Mouse (Mus musculus): ENCODE data around the gene Mtor.

The Mtor gene

GRCm38 (mm10) chr4:148487841-148488240 lies 39.4 kb downstream of the Mtor start:
- DNase-seq (ENCODE audit: low spot score in 2 of 2) = no peak

DNA sequence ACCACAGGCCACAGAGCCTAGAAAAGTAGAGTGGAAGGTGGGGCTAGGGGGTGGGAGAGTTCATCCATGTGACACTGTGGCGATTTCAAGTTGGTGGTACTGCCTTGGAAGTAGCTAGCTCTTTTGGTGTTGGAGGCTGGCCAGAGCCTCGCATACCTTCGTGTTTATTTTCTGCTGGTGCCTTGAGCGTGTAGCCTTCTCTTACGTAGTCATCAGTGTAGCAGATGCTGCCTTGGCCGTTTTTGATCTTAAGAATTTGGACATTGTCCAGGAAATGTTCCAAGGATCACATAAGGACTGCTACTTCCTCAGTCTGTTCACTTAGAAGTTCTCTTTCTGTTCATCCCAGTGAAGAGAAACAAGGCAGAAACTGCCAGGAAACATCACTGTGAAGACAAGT lies 42.1 kb downstream of the Mtor start:
- DNase-seq (ENCODE audit: low spot score in 2 of 2) = peak in 1 of 2 experiments; percentile 35

GRCm38 (mm10) chr4:148491448-148491847 lies 43.0 kb downstream of the Mtor start:
- DNase-seq (ENCODE audit: low spot score in 2 of 2) = peak in 1 of 2 experiments; percentile 47

GRCm38 (mm10) chr4:148495160-148495559 lies 46.7 kb downstream of the Mtor start:
- DNase-seq (ENCODE audit: low spot score in 2 of 2) = no peak

DNA sequence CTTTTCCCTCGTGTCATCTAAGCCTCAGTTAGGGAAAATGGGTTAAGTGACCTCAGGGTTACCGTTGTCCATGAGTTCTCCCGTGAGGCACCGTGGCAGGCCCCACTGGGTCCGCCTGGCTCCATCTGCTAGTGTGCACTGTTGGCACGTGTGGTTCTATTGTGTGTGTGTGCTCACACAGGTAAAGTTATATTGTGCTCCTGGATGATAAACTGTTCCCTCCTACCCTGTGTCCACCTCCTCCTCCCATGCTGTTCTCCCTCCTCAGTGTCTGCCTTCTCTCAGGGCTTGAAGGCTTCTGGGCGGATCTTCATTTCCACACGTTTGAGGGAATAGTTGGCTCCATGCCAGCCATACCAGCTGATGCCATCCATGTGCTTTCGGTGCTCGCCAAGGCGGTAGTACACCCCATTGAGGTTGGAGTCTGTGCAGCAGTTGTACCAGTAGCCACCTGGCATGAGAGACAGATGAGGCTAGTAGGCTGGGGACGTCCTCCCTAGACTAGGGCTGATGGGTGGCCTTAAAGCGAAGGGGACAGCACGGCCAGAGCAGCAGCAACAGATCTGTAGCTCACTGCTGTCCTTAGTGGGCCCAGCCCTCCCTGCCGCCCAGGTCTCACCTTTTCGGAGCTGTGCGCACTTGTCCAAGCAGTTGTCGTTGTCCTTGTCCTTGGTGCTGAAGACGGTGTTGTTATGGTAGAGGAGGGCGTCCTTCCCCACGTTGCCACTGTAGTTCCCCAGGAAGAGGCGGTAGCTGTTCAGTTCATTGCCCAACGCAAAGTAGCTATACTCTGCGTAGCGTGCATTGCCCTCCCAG lies 47.7 kb downstream of the Mtor start:
- DNase-seq (ENCODE audit: low spot score in 2 of 2) = peak in 1 of 2 experiments; percentile 58

DNA sequence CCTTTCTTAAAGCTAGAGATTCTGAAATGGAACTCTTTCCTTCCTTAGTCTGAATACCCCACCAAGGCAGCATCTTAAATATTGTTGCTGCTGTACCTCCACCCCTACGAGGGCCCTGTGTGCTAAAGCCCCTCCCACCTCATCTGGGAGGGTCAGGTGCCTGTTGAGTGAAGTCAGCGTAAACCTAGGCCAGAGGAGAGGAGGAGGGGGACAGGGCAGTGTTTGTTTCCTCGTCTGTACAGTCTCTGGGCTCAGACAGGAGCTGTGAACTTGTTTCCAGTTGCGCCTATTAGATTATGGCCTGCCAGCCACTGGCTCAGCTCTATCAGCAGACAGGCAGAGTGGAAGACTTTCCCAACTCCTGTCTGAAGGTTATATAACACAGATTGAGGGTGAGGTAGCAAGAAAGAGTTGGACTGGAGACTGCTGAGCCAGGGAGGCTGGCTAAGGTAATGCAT lies 52.0 kb downstream of the Mtor start, which contains the start of gene Angptl7:
Gene Angptl7, minus strand, starts transcription at position 51 of the 458 bp plus-strand sequence.
- DNase-seq (ENCODE audit: low spot score in 2 of 2) = no peak

DNA sequence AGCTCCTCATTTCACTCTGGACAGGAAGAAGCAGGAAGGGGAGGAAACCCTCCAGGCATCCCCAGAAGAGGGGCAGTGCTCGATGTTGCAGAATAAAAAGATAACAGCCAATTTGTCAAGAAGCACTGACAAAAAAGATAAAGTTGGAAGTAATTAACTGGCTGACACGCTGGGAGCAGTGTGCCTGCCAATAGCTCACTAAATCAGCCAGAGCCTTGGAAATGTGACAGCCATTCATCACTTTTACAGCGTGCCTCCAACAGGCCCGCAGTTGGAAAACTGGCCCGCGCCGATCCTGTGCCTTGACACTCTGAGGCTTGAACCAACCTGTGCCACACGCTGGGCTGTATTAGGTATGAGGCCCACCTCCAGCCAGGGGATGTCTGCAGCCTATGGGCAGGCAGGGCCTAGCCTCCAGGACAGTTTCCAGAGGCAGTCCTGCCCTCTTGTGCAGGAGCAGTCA lies 56.1 kb downstream of the Mtor start:
- DNase-seq (ENCODE audit: low spot score in 2 of 2) = peak in 1 of 2 experiments; percentile 44

- no peak for DNase-seq (ENCODE audit: low spot score in 2 of 2)
Measured at GRCm38 (mm10) chr4:148507585-148507984, 59.2 kb downstream of the Mtor start.

DNA sequence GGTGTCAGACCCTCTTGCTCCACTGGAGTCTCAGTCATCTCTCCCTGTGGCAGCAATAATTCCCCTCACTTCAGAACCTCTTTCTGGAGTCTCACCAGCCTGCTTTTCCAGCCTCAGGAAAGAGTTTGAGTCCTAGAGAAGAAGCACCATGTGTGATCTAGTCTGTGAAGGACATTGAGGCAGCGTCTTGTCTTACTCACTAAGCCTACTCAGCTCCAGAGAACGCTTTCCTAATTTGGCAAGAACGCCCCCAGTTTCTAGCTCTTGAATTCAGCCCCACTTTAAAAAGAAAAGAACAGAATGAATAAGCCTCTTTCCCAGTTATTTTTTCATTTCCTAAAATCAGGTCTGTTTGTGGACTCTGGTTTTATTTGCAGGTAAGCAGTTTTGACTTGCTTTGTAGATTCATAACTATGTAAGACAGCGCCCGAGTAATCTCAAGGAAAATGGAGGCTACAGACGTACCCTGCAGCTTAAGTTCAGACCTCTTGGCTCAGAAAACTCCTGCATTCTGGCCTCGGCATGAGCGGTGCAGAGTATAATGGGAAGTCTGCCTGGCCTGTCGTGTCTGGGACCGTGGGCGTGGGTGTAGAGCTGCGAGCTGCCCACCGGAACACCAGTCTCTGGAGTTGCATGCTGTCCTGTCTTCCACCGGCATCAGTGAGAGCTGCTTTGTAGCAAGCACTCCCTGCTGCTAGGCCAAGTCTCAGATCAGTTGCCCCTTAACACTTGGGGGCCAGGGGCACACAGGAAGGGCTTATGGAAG lies 59.9 kb downstream of the Mtor start:
- peak in 1 of 2 experiments; percentile 54 for DNase-seq (ENCODE audit: low spot score in 2 of 2)

DNA sequence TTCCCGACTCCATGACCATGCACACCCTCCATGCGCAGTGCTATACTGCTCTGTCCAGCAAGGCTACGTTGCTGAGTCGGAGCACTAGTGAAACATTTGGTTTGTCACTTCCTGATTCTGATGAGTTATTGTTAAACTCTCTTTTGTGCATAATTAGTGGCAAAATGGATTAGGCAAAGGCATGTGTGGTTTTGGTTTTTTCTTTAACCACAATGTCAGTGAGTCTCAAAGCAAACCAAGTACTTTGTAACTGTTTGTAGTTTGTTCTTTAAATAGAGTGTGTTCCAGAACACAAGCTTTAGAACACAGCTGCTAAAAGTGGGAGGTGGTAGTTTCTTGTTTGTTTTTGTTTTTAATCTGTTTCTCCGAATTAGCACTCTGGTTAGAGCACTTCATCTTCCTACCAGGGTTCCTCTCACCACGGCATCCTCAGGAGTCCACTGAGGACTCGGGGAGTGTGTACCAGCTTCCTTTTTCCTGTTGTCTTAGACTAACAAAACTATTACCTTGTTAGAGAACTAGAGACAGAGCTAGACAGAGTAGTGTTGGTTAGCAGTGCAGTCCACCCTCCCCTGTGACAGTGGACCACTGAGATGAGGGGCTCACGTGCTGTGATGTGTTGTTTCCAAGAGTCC lies 61.2 kb downstream of the Mtor start:
- DNase-seq (ENCODE audit: low spot score in 2 of 2) = no peak

- no peak for DNase-seq (ENCODE audit: low spot score in 2 of 2)
Measured at GRCm38 (mm10) chr4:148510691-148511090, 62.3 kb downstream of the Mtor start.

GRCm38 (mm10) chr4:148511334-148511733 lies 62.9 kb downstream of the Mtor start:
- DNase-seq (ENCODE audit: low spot score in 2 of 2) = no peak

DNA sequence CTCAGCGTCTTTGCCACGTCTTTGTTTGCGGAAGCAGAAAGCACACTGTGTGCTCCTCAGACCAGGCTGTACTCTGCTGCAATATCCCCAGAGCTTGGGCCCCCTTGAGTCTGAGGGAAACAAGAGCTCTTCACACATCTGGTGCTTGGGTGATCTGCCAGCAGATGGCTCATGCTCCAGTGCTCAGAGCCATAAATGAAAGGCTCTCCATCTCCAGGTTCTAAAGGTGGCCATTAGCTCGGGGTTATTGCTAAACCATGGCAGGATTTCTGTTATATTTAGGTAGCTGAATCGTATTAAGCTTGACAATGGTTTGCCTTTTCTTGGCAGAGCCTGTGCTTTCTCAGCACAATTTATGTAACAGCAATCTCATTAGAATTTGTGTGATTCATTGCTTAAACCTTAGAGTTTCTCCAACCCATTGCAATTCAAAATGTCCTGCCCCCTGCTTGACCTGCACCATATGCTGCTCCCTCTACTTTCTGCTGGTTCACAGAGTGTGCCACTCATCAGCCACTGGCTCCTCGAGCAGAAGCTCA lies 64.7 kb downstream of the Mtor start:
- peak in 1 of 2 experiments; percentile 31 for DNase-seq (ENCODE audit: low spot score in 2 of 2)

DNA sequence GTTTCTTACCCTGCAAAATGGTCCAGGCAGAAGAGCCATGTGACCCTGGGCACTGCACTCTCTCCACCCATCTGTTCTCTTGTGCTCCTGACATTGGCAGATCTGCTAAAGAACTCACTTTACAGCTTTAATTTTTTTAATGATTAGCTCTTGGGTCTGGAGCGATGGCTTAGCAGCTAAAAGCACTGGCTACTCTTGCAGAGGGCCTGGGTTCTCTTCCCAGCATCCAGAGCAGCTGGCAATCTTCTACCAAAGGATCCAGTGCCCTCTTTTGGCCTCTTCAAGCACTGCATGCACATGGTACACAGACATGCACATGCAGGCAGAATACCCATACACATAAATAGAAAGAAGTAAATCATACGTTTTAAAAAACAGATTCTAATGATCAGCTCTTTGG lies 66.9 kb downstream of the Mtor start:
- DNase-seq (ENCODE audit: low spot score in 2 of 2) = no peak

DNA sequence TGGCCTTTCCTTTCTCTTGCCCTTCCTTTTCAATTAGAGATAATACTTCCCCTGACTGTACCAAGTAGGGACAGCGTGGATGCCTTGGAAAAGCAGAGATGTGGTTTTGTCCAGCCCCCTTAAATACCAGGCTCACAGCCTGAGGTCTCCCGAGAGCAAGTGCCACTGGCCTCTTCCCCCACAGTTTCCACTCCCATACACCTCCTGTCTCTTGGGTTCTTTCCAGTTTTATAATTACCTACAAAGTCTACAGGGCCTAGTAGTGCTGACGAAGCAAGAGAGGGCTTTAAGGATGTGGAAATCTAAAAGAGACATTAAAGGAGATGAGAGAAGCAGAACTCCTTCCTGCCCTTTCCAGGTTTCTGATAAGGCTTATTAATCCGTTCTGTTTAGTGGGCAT lies 69.4 kb downstream of the Mtor start:
- DNase-seq (ENCODE audit: low spot score in 2 of 2) = no peak

DNA sequence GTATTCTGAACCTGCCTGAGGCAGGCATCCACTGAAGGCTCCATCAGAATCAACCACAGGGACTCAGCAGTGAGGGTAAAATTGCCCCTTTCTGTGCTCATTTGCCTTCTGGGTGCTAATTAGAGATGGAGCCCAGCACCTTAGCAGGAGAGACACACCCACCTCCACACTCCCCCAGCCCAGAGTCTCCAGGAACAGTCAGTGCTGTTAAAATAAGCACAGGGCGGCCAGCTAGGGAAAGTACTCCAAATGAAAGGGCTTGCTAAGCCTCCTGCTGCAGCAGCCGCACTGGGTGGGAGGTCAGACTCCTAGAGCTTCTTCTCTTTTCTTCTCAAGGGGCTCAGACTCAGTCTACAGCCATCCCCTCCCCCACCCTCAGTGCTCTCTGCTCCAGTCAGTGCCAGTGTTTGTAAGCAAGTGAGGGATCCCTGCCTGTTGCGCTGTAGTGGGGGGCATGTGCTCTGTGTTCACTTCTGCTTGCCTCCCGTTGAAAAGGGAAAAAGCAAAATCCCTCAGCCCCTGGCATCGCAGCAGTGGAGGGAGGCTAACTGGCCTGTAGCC lies 69.9 kb downstream of the Mtor start:
- DNase-seq (ENCODE audit: low spot score in 2 of 2) = no peak

DNA sequence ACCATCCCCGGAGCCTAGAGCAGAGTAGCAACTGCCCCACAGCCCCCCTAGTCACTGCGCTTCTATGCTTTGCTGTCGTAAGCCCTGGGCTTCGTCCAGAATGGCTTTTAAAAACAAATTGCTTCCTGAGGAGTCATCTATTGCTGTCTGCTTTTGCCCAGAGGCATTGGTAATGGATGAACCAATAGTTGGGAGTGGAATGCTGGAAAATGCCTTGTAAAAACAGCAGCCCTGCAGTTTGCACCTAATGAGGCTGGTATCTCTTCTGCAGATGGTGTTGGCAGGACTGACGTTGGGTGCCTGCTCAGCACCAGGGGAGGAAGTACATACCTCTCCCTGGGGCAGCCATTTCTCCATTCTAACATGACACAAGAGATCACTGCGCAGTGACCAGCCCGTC lies 75.1 kb downstream of the Mtor start:
- DNase-seq (ENCODE audit: low spot score in 2 of 2) = no peak

DNA sequence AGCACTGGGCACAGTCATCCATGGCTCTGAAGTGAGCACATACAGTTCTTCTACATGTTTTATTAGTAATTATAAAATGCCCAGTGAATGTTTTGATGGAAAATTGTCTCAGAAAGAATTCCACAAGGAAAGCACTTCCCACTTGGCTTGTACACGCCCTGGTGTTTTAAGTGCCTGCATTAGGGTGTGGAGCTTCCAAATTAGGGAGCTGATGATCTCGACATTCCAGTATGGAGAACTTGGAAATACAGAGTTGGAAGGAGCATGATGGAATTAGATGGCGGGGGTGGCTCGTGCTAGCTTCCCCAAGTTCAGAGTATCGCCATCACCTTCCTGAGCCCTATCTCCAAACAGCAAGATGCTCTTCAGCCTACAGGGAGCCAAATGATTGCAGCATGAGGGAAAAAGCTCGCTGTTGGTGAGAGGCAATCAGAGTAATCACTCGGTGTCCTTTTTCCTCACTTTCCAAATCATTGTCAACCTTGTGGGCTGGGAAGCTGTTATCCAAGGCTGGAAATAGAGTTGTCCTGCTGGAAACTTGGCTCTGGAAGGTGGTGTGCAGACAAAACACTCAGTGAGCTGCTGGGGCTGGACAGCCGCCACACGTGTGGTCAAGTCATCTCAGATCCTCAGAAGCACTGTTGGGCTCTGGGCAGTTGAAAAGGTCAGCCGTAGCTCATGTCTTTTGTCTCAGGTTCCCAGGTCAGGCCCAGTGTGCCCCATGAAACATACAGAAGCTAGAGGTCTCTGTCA lies 78.9 kb downstream of the Mtor start:
- DNase-seq (ENCODE audit: low spot score in 2 of 2) = no peak

DNA sequence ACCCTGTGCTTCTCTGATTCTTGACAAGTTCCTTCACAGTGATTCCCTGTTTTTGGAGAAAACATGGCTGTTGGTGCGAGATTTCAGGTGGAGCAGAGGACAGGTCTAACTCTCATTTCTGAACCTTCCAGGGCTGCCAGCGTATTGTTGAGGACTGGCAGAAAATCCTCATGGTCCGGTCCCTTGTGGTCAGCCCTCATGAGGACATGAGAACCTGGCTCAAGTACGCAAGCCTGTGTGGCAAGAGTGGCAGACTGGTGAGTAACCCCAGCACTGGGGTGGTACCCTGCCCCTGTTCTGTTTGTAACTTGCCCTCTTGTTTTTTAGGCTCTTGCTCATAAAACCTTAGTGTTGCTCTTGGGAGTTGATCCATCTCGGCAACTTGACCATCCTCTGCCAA lies 81.9 kb downstream of the Mtor start:
- DNase-seq (ENCODE audit: low spot score in 2 of 2) = no peak

DNA sequence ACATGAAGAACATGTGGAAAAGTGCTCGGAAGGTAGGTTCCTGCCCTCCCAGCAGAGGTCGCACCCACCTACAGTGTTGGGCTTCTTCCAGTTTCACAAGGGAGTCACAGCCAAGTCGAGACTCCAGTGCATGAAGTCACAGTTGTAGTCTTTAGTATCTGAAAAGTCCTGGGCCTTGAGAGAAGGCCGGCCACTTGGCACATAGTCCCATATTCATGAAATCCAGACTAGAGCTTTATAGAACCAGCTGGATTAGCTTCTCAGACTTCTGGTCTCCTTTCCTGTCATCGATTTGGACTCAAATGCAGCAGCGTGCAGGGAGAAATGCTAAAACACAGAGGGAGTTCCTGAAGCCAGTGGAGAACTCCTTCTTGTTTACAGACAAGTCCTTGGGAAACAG lies 82.4 kb downstream of the Mtor start:
- DNase-seq (ENCODE audit: low spot score in 2 of 2) = no peak

DNA sequence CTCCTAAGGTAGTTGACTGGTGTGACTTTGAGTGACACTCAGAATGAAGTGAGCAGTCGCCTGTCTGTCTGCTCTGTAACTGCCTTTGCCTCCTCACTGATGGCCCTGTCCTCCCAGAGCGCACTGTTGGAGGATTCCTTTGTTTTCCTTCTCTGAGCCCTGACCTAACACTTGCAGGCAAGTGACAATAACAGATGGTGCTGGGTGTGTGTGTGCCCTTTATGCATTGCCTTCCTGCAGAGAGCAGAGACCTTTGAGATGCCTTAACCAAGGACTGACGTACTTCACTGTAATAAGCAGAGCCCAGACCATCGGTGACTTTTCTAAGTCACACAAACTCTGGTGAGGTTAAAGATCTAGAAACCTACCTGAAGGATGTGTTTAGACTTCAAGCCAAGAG lies 82.9 kb downstream of the Mtor start:
- DNase-seq (ENCODE audit: low spot score in 2 of 2) = no peak
